Comparison of ENCODE assay signal across 7 mouse cellular contexts in the genomic region with DNA sequence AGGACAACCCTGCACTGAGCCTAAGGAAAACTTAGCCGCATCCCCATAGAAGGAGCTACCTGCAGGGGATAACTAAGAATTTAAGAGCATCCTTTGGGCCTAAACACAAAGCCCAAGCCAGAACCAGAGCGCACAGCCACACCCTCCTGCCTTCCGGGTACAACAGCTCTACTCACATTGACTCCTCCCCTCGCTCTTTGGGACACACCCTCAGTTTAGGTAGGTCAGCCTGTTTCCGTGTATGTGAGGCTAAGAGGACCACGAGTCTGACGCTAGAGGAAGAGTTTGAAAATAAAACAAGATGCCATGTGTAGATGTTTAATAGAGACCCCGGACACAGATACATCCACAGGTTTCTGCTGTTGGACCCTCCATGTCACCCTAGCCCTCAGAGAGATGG. TPM values are rescaled to one million over a fixed set of nuclear protein-coding genes. Genes with fewer than 3 reads are reported as not detected.
DNase-seq lines count a peak whose midpoint lies in the region; ATAC-seq and TF ChIP-seq lines count a peak whose summit lies in the region.

No protein-coding gene starts in this region.

- H3K4me3 ChIP-seq in liver, adult 2 months (ENCODE audit: insufficient read depth, low read depth, low read length): peak overlapping the region; percentile 53
- H3K4me3 ChIP-seq in midbrain, postnatal 0 days (ENCODE audit: low read depth, low read length): no peak overlapping the region

- H3K27ac ChIP-seq in liver, adult 2 months (replicated peaks; ENCODE audit: insufficient read depth, low read depth, low read length): no peak overlapping the region
- no peak overlapping the region for H3K27ac ChIP-seq in midbrain, postnatal 0 days (ENCODE audit: low read depth, low read length)

- ATAC-seq in CD4-positive, CD25-positive, alpha-beta regulatory T cell, adult 4 months: peak; percentile 82
- peak; percentile 55 to 63 for ATAC-seq in hematopoietic stem cell, adult 5-6 weeks (replicated peaks in 1 of 2; ENCODE audit: insufficient read depth in 1 of 2, low FRiP score in 2 of 2, low TSS enrichment in 1 of 2, low read depth in 1 of 2, poor library complexity in 2 of 2, severe bottlenecking in 2 of 2)
- ATAC-seq in midbrain, postnatal 0 days (ENCODE audit: low FRiP score): no peak

- H3K27me3 ChIP-seq in liver, adult 2 months (ENCODE audit: control insufficient read depth, insufficient read depth, low read length): no peaks in the 10 kb centered on the region
- H3K27me3 ChIP-seq in midbrain, postnatal 0 days (ENCODE audit: insufficient read depth, low read length): peaks cover 20% of the 10 kb centered on the region; the same call in 1 of the 2 replicates

- H3K9me3 ChIP-seq in midbrain, postnatal 0 days (ENCODE audit: low read length): no peaks in the 10 kb centered on the region

- no peak for TF ChIP-seq CTCF in liver, adult 2 months (IDR thresholded peaks at IDR 0.05; ENCODE audit: low read depth, low read length)
- no peak for TF ChIP-seq CTCF in midbrain, postnatal 0 days (IDR thresholded peaks at IDR 0.05)

- H3K4me2 ChIP-seq in midbrain, postnatal 0 days (ENCODE audit: low read depth, low read length, poor library complexity, severe bottlenecking): peak overlapping the region; percentile 90; the same call in 1 of the 2 replicates

- no peaks in the 10 kb centered on the region for H3K36me3 ChIP-seq in liver, adult 2 months (ENCODE audit: control insufficient read depth, insufficient read depth, low read length)
- H3K36me3 ChIP-seq in midbrain, postnatal 0 days (ENCODE audit: insufficient read depth, low read length): no peaks in the 10 kb centered on the region

- no peak for TF ChIP-seq POLR2A in liver, adult 2 months (IDR thresholded peaks at IDR 0.05; ENCODE audit: extremely low read depth, insufficient read depth, low read length)

- H3K79me2 ChIP-seq in liver, adult 2 months (ENCODE audit: control insufficient read depth, insufficient read depth, low read length): no peaks in the 10 kb centered on the region

- peak; percentile 77 for DNase-seq in MEL-GATA-1-ER (ENCODE audit: extremely low read depth, low read depth)
- peak; percentile 60 for DNase-seq in liver, adult 2 months (ENCODE audit: extremely low read depth, low read depth, low spot score)
- DNase-seq in midbrain, postnatal 0 days (ENCODE audit: low spot score): no peak
- no peak for DNase-seq in frontal cortex, postnatal 10 days (ENCODE audit: low spot score in 2 of 2)
- DNase-seq in layer of hippocampus, adult 11-12 months (ENCODE audit: low spot score): no peak

- 38% methylated on average over 8 of the region's 8 CpGs for WGBS in liver, adult 2 months
- WGBS in midbrain, postnatal 0 days: 32% methylated on average over 8 of the region's 8 CpGs

- peak overlapping the region; percentile 63 for H3K9ac ChIP-seq in liver, adult 2 months (ENCODE audit: low read depth, low read length)
- H3K9ac ChIP-seq in midbrain, postnatal 0 days (replicated peaks; ENCODE audit: low read length, poor library complexity, severe bottlenecking): no peak overlapping the region

- no peaks in the 10 kb centered on the region for H3K4me1 ChIP-seq in liver, adult 2 months (ENCODE audit: control insufficient read depth, insufficient read depth, low read length)
- H3K4me1 ChIP-seq in midbrain, postnatal 0 days (ENCODE audit: insufficient read depth, low read length): peaks cover 9% of the 10 kb centered on the region; the same call in 1 of the 2 replicates

RNA-seq across cellular contexts. Expression of a gene that starts 1.0 kb away (rescaled TPM):
- 10 to 100 TPM; 52.7 to 58.5 TPM for polyA plus RNA-seq in CD4-positive, CD25-positive, alpha-beta regulatory T cell, adult 4 months (2017; shearing (Covaris generic))
- 62.0 and 62.6 TPM in 2 replicates for total RNA-seq in hematopoietic stem cell, adult 5-6 weeks (2017)
- total RNA-seq in liver, adult 2 months (2014; rRNA removed): 1.8 and 3.4 TPM in 2 replicates
- 3.9 and 6.0 TPM in 2 replicates for polyA plus RNA-seq in liver, adult 2 months (2012; rRNA removed)
- total RNA-seq in midbrain, postnatal 0 days (2014; rRNA removed): 2.3 and 3.2 TPM in 2 replicates
- 1.3 and 2.2 TPM in 2 replicates for polyA plus RNA-seq in midbrain, postnatal 0 days (2015; fragmentation: Nextera tagmentation; extraction: Ambion mirVana)

RNA-seq across cellular contexts. Expression of a gene that starts 7.1 kb away (rescaled TPM):
- polyA plus RNA-seq in CD4-positive, CD25-positive, alpha-beta regulatory T cell, adult 4 months (2017; shearing (Covaris generic)): 100 to 1,000 TPM; 102 to 161 TPM
- total RNA-seq in hematopoietic stem cell, adult 5-6 weeks (2017): 1.4 and 3.5 TPM in 2 replicates
- total RNA-seq in liver, adult 2 months (2014; rRNA removed): 0.55 and 1.7 TPM in 2 replicates
- 10.1 and 32.8 TPM in 2 replicates for polyA plus RNA-seq in liver, adult 2 months (2012; rRNA removed)
- total RNA-seq in midbrain, postnatal 0 days (2014; rRNA removed): 2.4 and 6.0 TPM in 2 replicates
- polyA plus RNA-seq in midbrain, postnatal 0 days (2015; fragmentation: Nextera tagmentation; extraction: Ambion mirVana): 6.5 and 6.7 TPM in 2 replicates

RNA-seq across cellular contexts. Expression of a gene that starts 49.4 kb away (rescaled TPM):
- 10 to 100 TPM; 27.8 to 29.1 TPM for polyA plus RNA-seq in CD4-positive, CD25-positive, alpha-beta regulatory T cell, adult 4 months (2017; shearing (Covaris generic))
- total RNA-seq in hematopoietic stem cell, adult 5-6 weeks (2017): 11.5 and 37.2 TPM in 2 replicates
- total RNA-seq in liver, adult 2 months (2014; rRNA removed): 14.4 and 18.4 TPM in 2 replicates
- polyA plus RNA-seq in liver, adult 2 months (2012; rRNA removed): 19.6 and 28.1 TPM in 2 replicates
- total RNA-seq in midbrain, postnatal 0 days (2014; rRNA removed): 15.8 and 21.3 TPM in 2 replicates
- polyA plus RNA-seq in midbrain, postnatal 0 days (2015; fragmentation: Nextera tagmentation; extraction: Ambion mirVana): 15.9 and 19.4 TPM in 2 replicates

RNA-seq across cellular contexts. Expression of a gene that starts 51.7 kb away (rescaled TPM):
- polyA plus RNA-seq in CD4-positive, CD25-positive, alpha-beta regulatory T cell, adult 4 months (2017; shearing (Covaris generic)): 1 to 10 TPM; 1.8 to 3.0 TPM
- 0.25 and 0.50 TPM in 2 replicates for total RNA-seq in hematopoietic stem cell, adult 5-6 weeks (2017)
- total RNA-seq in liver, adult 2 months (2014; rRNA removed): 0.46 and 0.67 TPM in 2 replicates
- 1.2 and 1.6 TPM in 2 replicates for polyA plus RNA-seq in liver, adult 2 months (2012; rRNA removed)
- 11.0 and 13.6 TPM in 2 replicates for total RNA-seq in midbrain, postnatal 0 days (2014; rRNA removed)
- 10.4 and 11.1 TPM in 2 replicates for polyA plus RNA-seq in midbrain, postnatal 0 days (2015; fragmentation: Nextera tagmentation; extraction: Ambion mirVana)

RNA-seq across cellular contexts. Expression of a gene that starts 57.0 kb away (rescaled TPM):
- under 1 TPM in 1 of 2 experiments, not detected in 1; 0.05 TPM for polyA plus RNA-seq in CD4-positive, CD25-positive, alpha-beta regulatory T cell, adult 4 months (2017; shearing (Covaris generic))
- total RNA-seq in hematopoietic stem cell, adult 5-6 weeks (2017): 2.6 and 8.9 TPM in 2 replicates
- total RNA-seq in liver, adult 2 months (2014; rRNA removed): 0.20 TPM in 1 of 2 replicates, not detected in the other
- not detected in 2 replicates for polyA plus RNA-seq in liver, adult 2 months (2012; rRNA removed)
- 56.3 and 58.8 TPM in 2 replicates for total RNA-seq in midbrain, postnatal 0 days (2014; rRNA removed)
- polyA plus RNA-seq in midbrain, postnatal 0 days (2015; fragmentation: Nextera tagmentation; extraction: Ambion mirVana): 17.7 and 20.5 TPM in 2 replicates

Comparison
In these comparisons a context has a peak if more than half of its experiments do, and no peak if none do; other contexts are left out.
1. DNase-seq: peak in MEL-GATA-1-ER (single experiment) and liver, adult 2 months (single experiment); none in midbrain, postnatal 0 days (single experiment), frontal cortex, postnatal 10 days (0 of 2) and layer of hippocampus, adult 11-12 months (single experiment).
2. RNA of a gene that starts 1.0 kb away (total RNA-seq): 62.0 to 62.6 TPM in hematopoietic stem cell, adult 5-6 weeks; 2.3 to 3.2 TPM in midbrain, postnatal 0 days and 1.8 to 3.4 TPM in liver, adult 2 months; every median in the first group is over 10 times any median in the second.